Mouse (Mus musculus): Measurements from ENCODE around the gene Plcz1. TPM values are rescaled to one million over a fixed set of nuclear protein-coding genes. Genes with fewer than 3 reads are reported as not detected.

The Plcz1 gene
- not detected for polyA plus RNA-seq (2017; shearing (Covaris generic))

DNA sequence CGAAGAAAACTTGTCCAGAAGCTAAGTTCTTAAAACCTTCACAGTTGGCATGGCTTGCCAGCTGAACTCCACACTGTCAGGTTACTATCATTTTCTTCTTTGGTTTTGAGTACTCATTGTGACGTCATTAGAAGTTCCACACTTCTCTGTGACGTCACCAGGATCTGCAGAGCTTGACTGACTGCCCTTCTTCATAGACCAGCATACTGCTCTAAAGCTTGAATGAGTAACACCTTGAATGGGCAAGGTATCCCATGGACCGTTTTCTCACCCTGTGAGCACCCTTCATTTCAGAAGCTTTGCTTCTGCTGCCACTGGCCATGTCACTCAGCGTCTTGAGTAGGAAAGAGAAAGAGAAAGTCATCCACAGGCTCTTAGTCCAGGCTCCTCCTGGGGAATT lies at the start of gene Plcz1:
Gene Plcz1 (minus strand): TSS at position 101 of the 400 bp plus-strand sequence.

DNA sequence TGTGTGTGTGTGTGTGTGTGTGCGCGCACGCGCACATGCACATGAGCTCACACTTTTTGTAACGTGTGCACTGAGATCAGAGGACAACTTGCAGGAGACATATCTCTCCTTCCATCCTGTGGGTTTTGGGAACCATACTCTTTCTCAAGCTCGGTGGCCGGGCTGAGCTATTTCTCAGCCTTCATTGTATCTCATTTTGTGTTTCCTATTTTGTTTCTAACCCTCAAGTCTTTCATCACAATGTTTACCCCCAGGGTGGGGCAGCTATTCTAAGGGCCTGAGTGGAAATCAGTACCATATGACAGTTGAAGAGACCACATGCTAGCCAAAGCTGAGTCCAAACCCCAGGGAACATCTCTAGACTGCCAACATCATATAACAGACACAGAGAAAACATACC lies 305 bp downstream of the Plcz1 start, which contains the start of gene Capza3:
Gene Capza3 (plus strand): TSS at position 301 of the 400 bp plus-strand sequence.

Other genes with a start within 250 kb of the Plcz1 start
- gene Capza3, start 205 bp downstream of the Plcz1 start, polyA plus RNA-seq (2017; shearing (Covaris generic)), result not detected

Measured in activated CD4-positive, CD25-positive, alpha-beta regulatory T cell, adult 9 weeks (primary cell).